Mouse (Mus musculus): ENCODE measurements at regions not wholly inside any gene's neighbourhood (a gene's known extent, or its start where the extent isn't known, plus 50 kb on each side); places are given as distances from the start of the nearest gene placed in this dataset.

GRCm38 (mm10) chr2:84266158-84266557 lies 159.1 kb downstream of the Calcrl start:
- no peak for DNase-seq (ENCODE audit: low spot score)

DNA sequence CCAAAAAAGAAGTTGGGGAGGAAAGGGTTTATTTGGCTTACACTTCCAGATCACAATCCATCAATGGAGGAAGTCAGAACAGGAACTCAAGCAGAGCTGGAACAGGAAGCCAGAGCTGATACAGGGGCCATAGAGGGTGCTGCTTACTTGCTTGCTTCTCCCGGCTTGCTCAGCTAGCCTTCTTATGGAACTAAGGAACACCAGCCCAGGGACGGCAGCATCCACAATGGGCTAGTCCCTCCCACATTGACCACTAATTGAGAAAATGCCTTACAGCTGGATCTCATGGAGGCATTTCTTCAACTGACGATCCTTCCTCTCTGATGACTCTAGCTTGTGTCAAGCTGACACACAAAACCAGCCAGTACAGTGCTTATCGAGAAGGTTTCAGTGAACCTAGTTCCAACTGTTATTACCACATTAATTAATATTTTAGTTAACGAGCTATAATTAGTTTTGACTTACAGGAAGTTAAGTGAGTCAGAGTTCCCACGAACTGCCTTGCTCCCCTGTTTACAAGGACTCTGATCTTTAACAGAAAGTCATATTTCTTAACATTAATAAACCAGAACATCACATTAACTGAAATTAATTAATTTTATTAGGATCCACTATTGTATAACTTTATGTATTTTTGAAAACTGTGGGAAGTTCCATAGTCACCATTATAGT lies 158.2 kb downstream of the Calcrl start:
- no peak for DNase-seq (ENCODE audit: low spot score)

DNA sequence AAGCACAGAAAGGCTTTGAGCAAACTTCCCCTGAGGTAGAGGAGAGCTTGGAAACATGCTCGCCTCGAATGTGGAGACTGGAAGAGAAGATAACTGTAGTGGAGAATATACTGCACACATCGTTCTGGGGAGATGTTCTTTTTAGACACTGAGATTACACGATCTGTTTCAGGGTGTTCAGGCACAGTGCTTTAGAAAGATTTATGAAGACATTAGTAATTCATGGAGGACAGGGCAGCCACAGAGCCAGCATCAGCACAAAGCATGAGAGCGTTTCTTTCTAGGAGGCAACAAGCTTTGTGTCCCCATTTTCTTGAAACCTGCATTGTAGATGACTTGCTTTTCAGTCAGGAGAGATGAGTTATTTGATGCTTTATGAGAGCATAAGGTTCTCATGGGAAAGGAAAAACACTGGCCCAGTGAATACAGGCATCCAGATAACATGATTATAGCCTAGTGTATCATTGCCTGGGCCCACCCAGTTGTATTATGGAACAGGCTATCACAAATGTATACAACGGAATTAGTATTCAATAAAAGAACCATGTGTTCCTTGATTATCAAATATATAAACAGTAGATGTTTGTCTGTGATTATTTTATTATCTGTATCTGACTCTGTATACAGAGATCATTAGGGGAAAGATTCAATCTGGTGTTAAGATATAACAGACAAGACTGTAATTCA lies 151.0 kb downstream of the Calcrl start:
- no peak for DNase-seq (ENCODE audit: low spot score)

GRCm38 (mm10) chr2:84277181-84277580 lies 148.0 kb downstream of the Calcrl start:
- DNase-seq (ENCODE audit: low spot score), result no peak

Measured in ovary, adult 18-20 months (tissue).